Comparison of ENCODE assay signal across 9 mouse cellular contexts in genomic region chrX:101954492-101954851, GRCm38 (mm10).
DNase-seq lines count a peak whose midpoint lies in the region; ATAC-seq and TF ChIP-seq lines count a peak whose summit lies in the region.
"Had no signal": no experiment of that assay in that cellular context is flagged by ENCODE, and none has a peak within 500 bp of the region (broad histone marks: within the 10 kb centered on the region; RNA-seq: fewer than 3 reads in every experiment).

No protein-coding gene starts in this region.

- no peaks in the 10 kb centered on the region for H3K9me3 ChIP-seq in kidney, postnatal 0 days (replicated peaks; ENCODE audit: low read length)
- no peaks in the 10 kb centered on the region for H3K9me3 ChIP-seq in embryonic facial prominence, embryonic 14.5 days (ENCODE audit: control insufficient read depth, low read length)
- H3K9me3 ChIP-seq in hindbrain, embryonic 12.5 days (replicated peaks): no peaks in the 10 kb centered on the region
- no peaks in the 10 kb centered on the region for H3K9me3 ChIP-seq in midbrain, embryonic 13.5 days
- H3K9me3 ChIP-seq: G1E had no signal

- H3K27ac ChIP-seq in kidney, postnatal 0 days: no peak overlapping the region
- H3K27ac ChIP-seq in embryonic facial prominence, embryonic 14.5 days (replicated peaks; ENCODE audit: low read depth, low read length): no peak overlapping the region
- no peak overlapping the region for H3K27ac ChIP-seq in hindbrain, embryonic 12.5 days
- no peak overlapping the region for H3K27ac ChIP-seq in midbrain, embryonic 13.5 days

- no peaks in the 10 kb centered on the region; the same call in 1 of the 2 replicates for H3K27me3 ChIP-seq in kidney, postnatal 0 days (ENCODE audit: insufficient read depth, low read length)
- H3K27me3 ChIP-seq in embryonic facial prominence, embryonic 14.5 days (replicated peaks; ENCODE audit: control insufficient read depth, insufficient read depth, low read length): peaks cover 16% of the 10 kb centered on the region; the same call in 1 of the 2 replicates
- H3K27me3 ChIP-seq in hindbrain, embryonic 12.5 days: peaks cover 51% of the 10 kb centered on the region
- peaks cover 50% of the 10 kb centered on the region for H3K27me3 ChIP-seq in midbrain, embryonic 13.5 days

- H3K36me3 ChIP-seq in kidney, postnatal 0 days (ENCODE audit: insufficient read depth, low read length): no peaks in the 10 kb centered on the region
- no peaks in the 10 kb centered on the region for H3K36me3 ChIP-seq in embryonic facial prominence, embryonic 14.5 days (ENCODE audit: control insufficient read depth, insufficient read depth, low read length)
- no peaks in the 10 kb centered on the region for H3K36me3 ChIP-seq in hindbrain, embryonic 12.5 days
- H3K36me3 ChIP-seq in midbrain, embryonic 13.5 days: no peaks in the 10 kb centered on the region
- H3K36me3 ChIP-seq: G1E had no signal

- H3K4me1 ChIP-seq in kidney, postnatal 0 days (replicated peaks; ENCODE audit: insufficient read depth, low read length): no peaks in the 10 kb centered on the region
- H3K4me1 ChIP-seq in embryonic facial prominence, embryonic 14.5 days (ENCODE audit: control insufficient read depth, insufficient read depth, low read length): no peaks in the 10 kb centered on the region
- no peaks in the 10 kb centered on the region for H3K4me1 ChIP-seq in hindbrain, embryonic 12.5 days
- H3K4me1 ChIP-seq in midbrain, embryonic 13.5 days (replicated peaks): 0 out of 2 replicates have a peak, but pooled peaks cover 4% of the 10 kb centered on the region

- no peak for ATAC-seq in kidney, postnatal 0 days (replicated peaks; ENCODE audit: low FRiP score, low read depth)
- ATAC-seq in embryonic facial prominence, embryonic 14.5 days (ENCODE audit: low read depth): no peak
- no peak; the same call in 1 of the 2 replicates for ATAC-seq in hindbrain, embryonic 12.5 days (ENCODE audit: low FRiP score)
- no peak for ATAC-seq in midbrain, embryonic 13.5 days
- no peak for ATAC-seq in cerebellum, adult (ENCODE audit: insufficient number of reproducible peaks, low FRiP score, low TSS enrichment)

- no peak overlapping the region for H3K4me3 ChIP-seq in kidney, postnatal 0 days (replicated peaks; ENCODE audit: low read depth, low read length)
- H3K4me3 ChIP-seq in embryonic facial prominence, embryonic 14.5 days (ENCODE audit: low read depth, low read length): no peak overlapping the region
- no peak overlapping the region for H3K4me3 ChIP-seq in hindbrain, embryonic 12.5 days
- H3K4me3 ChIP-seq in midbrain, embryonic 13.5 days (replicated peaks): no peak overlapping the region; the same call in 1 of the 2 replicates

- WGBS in kidney, postnatal 0 days: 50% methylated on average over 6 of the region's 6 CpGs
- 44% methylated on average over 6 of the region's 6 CpGs for WGBS in embryonic facial prominence, embryonic 14.5 days
- 41% methylated on average over 6 of the region's 6 CpGs for WGBS in hindbrain, embryonic 12.5 days
- 38% methylated on average over 6 of the region's 6 CpGs for WGBS in midbrain, embryonic 13.5 days

- TF ChIP-seq CTCF in kidney, postnatal 0 days (IDR thresholded peaks at IDR 0.05; ENCODE audit: low read depth): no peak

- DNase-seq in kidney, postnatal 0 days (ENCODE audit: low spot score): no peak
- DNase-seq in kidney, adult 9 months: no peak
- no peak for DNase-seq in embryonic facial prominence, embryonic 14.5 days (ENCODE audit: low spot score)
- DNase-seq in frontal cortex, postnatal 10 days (ENCODE audit: low spot score in 2 of 2): no peak
- DNase-seq in left cerebral cortex, adult 9 months (ENCODE audit: low spot score in 2 of 2): no peak

- H3K4me2 ChIP-seq in kidney, postnatal 0 days (ENCODE audit: low read length): 0 out of 2 replicates have a peak overlapping the region, but pooled peaks have one; percentile 27
- peak overlapping the region; percentile 61 for H3K4me2 ChIP-seq in embryonic facial prominence, embryonic 14.5 days (ENCODE audit: low read depth, low read length)
- peak overlapping the region; percentile 51 for H3K4me2 ChIP-seq in hindbrain, embryonic 12.5 days (replicated peaks)
- peak overlapping the region; percentile 57 for H3K4me2 ChIP-seq in midbrain, embryonic 13.5 days (replicated peaks)

- no peak overlapping the region for H3K9ac ChIP-seq in kidney, postnatal 0 days (ENCODE audit: low read depth, low read length)
- no peak overlapping the region for H3K9ac ChIP-seq in embryonic facial prominence, embryonic 14.5 days (ENCODE audit: low read depth, low read length)
- no peak overlapping the region for H3K9ac ChIP-seq in hindbrain, embryonic 12.5 days
- H3K9ac ChIP-seq in midbrain, embryonic 13.5 days (replicated peaks): 0 out of 2 replicates have a peak overlapping the region, but pooled peaks have one; percentile 61
